Mouse (Mus musculus) heart, postnatal 4 days (tissue): ENCODE results near the gene Hemgn. TPM values are rescaled to one million over a fixed set of nuclear protein-coding genes. Genes with fewer than 3 reads are reported as not detected.
A peak's percentile ranks its signal among the peaks of the same experiment; 100 is the strongest.

ENCODE experiments used
- DNase-seq: peaks from one replicate; pipeline ENCODE4 v3.0.0; 2021
- total RNA-seq, 2 experiments: library from RNA; stranded (reverse); gene quantifications; 2 replicates each; pipeline ENCODE4 v1.2.3; 2021

The Hemgn gene
- total RNA-seq, 2 experiments from 2014 or later = 0.36 TPM; not detected in 1

- peak; percentile 80 for DNase-seq
Measured at GRCm38 (mm10) chr4:46356351-46357133, 56.8 kb downstream of the Hemgn start.

GRCm38 (mm10) chr4:46353045-46353444, 60.3 kb downstream of the Hemgn start:
- peak; percentile 23 for DNase-seq

- DNase-seq = no peak
Measured at GRCm38 (mm10) chr4:46349530-46349929, 63.8 kb downstream of the Hemgn start.

- DNase-seq = no peak
Measured at GRCm38 (mm10) chr4:46348897-46349296, 64.4 kb downstream of the Hemgn start.

- DNase-seq = no peak
Measured at GRCm38 (mm10) chr4:46347580-46348515, 65.5 kb downstream of the Hemgn start.

GRCm38 (mm10) chr4:46347141-46347540, 66.2 kb downstream of the Hemgn start:
- no peak for DNase-seq

- no peak for DNase-seq
Measured at GRCm38 (mm10) chr4:46346221-46346620, 67.1 kb downstream of the Hemgn start.

GRCm38 (mm10) chr4:46345773-46346100, 67.6 kb downstream of the Hemgn start:
- DNase-seq = no peak

- DNase-seq = no peak
Measured at GRCm38 (mm10) chr4:46345056-46345772, 68.1 kb downstream of the Hemgn start.

GRCm38 (mm10) chr4:46344288-46344687, 69.0 kb downstream of the Hemgn start:
- peak; percentile 21 for DNase-seq

Other genes starting within 250 kb of the Hemgn start
- 10 to 100 TPM; 10.2 to 11.9 TPM for gene Xpa, start 217.2 kb downstream of the Hemgn start, total RNA-seq
- under 1 TPM in 1 of 2 experiments, not detected in 1; 0.14 TPM for gene Foxe1, start 69.9 kb downstream of the Hemgn start, total RNA-seq
- 1 to 10 TPM; 3.8 to 5.4 TPM for gene Trmo, start 24.1 kb downstream of the Hemgn start, total RNA-seq
- 100 to 1,000 TPM; 121 to 122 TPM for gene Anp32b, start 37.4 kb upstream of the Hemgn start, total RNA-seq
- gene Nans, start 75.7 kb upstream of the Hemgn start, total RNA-seq = 10 to 100 TPM; 42.4 to 45.0 TPM
- gene Trim14, start 122.6 kb upstream of the Hemgn start, total RNA-seq = 1 to 10 TPM in 1 of 2 experiments, under 1 TPM in 1; 0.76 to 1.3 TPM
- under 1 TPM; 0.25 to 0.48 TPM for gene Coro2a, start 188.7 kb upstream of the Hemgn start, total RNA-seq
- 1 to 10 TPM; 2.9 to 3.5 TPM for gene Tbc1d2, start 236.7 kb upstream of the Hemgn start, total RNA-seq